Mouse (Mus musculus) heart, embryonic 12.5 days (tissue): Measurements from ENCODE around the gene Cntn5. TPM values are rescaled to one million over a fixed set of nuclear protein-coding genes. Genes with fewer than 3 reads are reported as not detected.

Experiments
- ATAC-seq: fragments of 200-750 bp; cut with Nextera tagmentation; 2 replicates; pipeline ENCODE4 v1.8.0; 2017; ENCODE audit warnings: moderate TSS enrichment, moderate library complexity; ENCODE audit not compliant: insufficient number of reproducible peaks, low FRiP score
- H3K27ac ChIP-seq: fragments of 300-500 bp; sonication (generic); 2 replicates; pipeline ENCODE4 v1.5.1; 2016; ENCODE audit warnings: mild to moderate bottlenecking, moderate library complexity; ENCODE audit not compliant: poor library complexity, severe bottlenecking
- H3K27me3 ChIP-seq: fragments of 300-500 bp; sonication (generic); replicated peaks from 2 replicates; pipeline ENCODE4 v1.6.1; 2016; ENCODE audit warnings: mild to moderate bottlenecking, moderate library complexity
- H3K36me3 ChIP-seq: fragments of 300-500 bp; sonication (generic); 2 replicates; pipeline ENCODE4 v1.6.1; 2016; ENCODE audit warnings: mild to moderate bottlenecking, moderate library complexity
- H3K4me1 ChIP-seq: fragments of 300-500 bp; sonication (generic); replicated peaks from 2 replicates; pipeline ENCODE4 v1.6.1; 2016; ENCODE audit warnings: mild to moderate bottlenecking
- H3K4me2 ChIP-seq: fragments of 300-500 bp; sonication (generic); 2 replicates; pipeline ENCODE4 v1.6.1; 2016; ENCODE audit warnings: mild to moderate bottlenecking, moderate library complexity
- H3K4me3 ChIP-seq: fragments of 300-500 bp; sonication (generic); 2 replicates; pipeline ENCODE4 v1.5.1; 2016; ENCODE audit warnings: mild to moderate bottlenecking
- H3K9ac ChIP-seq: fragments of 300-500 bp; sonication (generic); 2 replicates; pipeline ENCODE4 v1.6.1; 2016; ENCODE audit warnings: mild to moderate bottlenecking, moderate library complexity
- H3K9me3 ChIP-seq: fragments of 300-500 bp; sonication (generic); replicated peaks from 2 replicates; pipeline ENCODE4 v1.6.1; 2016; ENCODE audit warnings: mild to moderate bottlenecking, moderate library complexity
- WGBS: fragments of 180-500 bp; shearing (Covaris S2); methylation state at CpG from one replicate; pipeline ENCODE4 v1.1.7; 2016; 5-methylcytosine and 5-hydroxymethylcytosine counted together
- polyA plus RNA-seq: library from polyadenylated mRNA; unstranded; fragments of >200 nt; fragmentation: Nextera tagmentation; extraction: Ambion mirVana; gene quantifications from 2 replicates; pipeline ENCODE4 v1.2.1, GENCODE M21; 2016

Cntn5 gene
- polyA plus RNA-seq, 1 experiment from 2014 or later: not detected

GRCm38 (mm10) chr9:10044969-10045789, 859.4 kb downstream of the Cntn5 start:
- Histone ChIP-seq H3K4me1 (no peaks in the 10 kb centered on the region), H3K27me3 (no peaks in the 10 kb centered on the region), H3K27ac (no peak overlapping the region), H3K9me3 (no peaks in the 10 kb centered on the region), H3K4me3 (no peak overlapping the region), H3K4me2 (no peak overlapping the region), H3K36me3 (no peaks in the 10 kb centered on the region), H3K9ac (no peak overlapping the region)
- ATAC-seq: no peak
- WGBS: 81% methylated on average over 4 of the region's 4 CpGs

GRCm38 (mm10) chr9:10043001-10043400, 861.6 kb downstream of the Cntn5 start:
- H3K9me3 ChIP-seq: no peaks in the 10 kb centered on the region
- WGBS: 76% methylated on average over 3 of the region's 3 CpGs

GRCm38 (mm10) chr9:10015129-10015528, 889.4 kb downstream of the Cntn5 start:
- no peak overlapping the region for H3K4me3 ChIP-seq
- no peak for ATAC-seq
- 80% methylated on average over 3 of the region's 3 CpGs for WGBS

More at GRCm38 (mm10) chr9:10043001-10043400, 861.6 kb downstream of the Cntn5 start:
- no peak overlapping the region for H3K4me2 ChIP-seq
- H3K4me1 ChIP-seq: no peaks in the 10 kb centered on the region
- no peak overlapping the region for H3K9ac ChIP-seq
- ATAC-seq: no peak
- no peak overlapping the region for H3K27ac ChIP-seq
- no peak overlapping the region for H3K4me3 ChIP-seq
- no peaks in the 10 kb centered on the region for H3K27me3 ChIP-seq
- H3K36me3 ChIP-seq: no peaks in the 10 kb centered on the region

GRCm38 (mm10) chr9:9984028-9984427, 920.5 kb downstream of the Cntn5 start:
- 81% methylated on average over 8 of the region's 8 CpGs for WGBS
- ATAC-seq: no peak
- Histone ChIP-seq H3K27ac (no peak overlapping the region), H3K9me3 (no peaks in the 10 kb centered on the region), H3K36me3 (no peaks in the 10 kb centered on the region), H3K4me2 (no peak overlapping the region), H3K4me3 (no peak overlapping the region), H3K4me1 (no peaks in the 10 kb centered on the region), H3K27me3 (no peaks in the 10 kb centered on the region), H3K9ac (no peak overlapping the region)

More at GRCm38 (mm10) chr9:10015129-10015528, 889.4 kb downstream of the Cntn5 start:
- no peak overlapping the region for H3K27ac ChIP-seq
- H3K9me3 ChIP-seq: no peaks in the 10 kb centered on the region
- no peaks in the 10 kb centered on the region for H3K27me3 ChIP-seq
- H3K9ac ChIP-seq: no peak overlapping the region
- H3K4me2 ChIP-seq: no peak overlapping the region
- no peaks in the 10 kb centered on the region for H3K4me1 ChIP-seq
- H3K36me3 ChIP-seq: no peaks in the 10 kb centered on the region

- 62% methylated on average over 2 of the region's 2 CpGs for WGBS
- no peak for ATAC-seq
- no peak overlapping the region for H3K4me3 ChIP-seq
- H3K36me3 ChIP-seq: no peaks in the 10 kb centered on the region
- no peak overlapping the region for H3K9ac ChIP-seq
- H3K9me3 ChIP-seq: no peaks in the 10 kb centered on the region
- H3K27ac ChIP-seq: no peak overlapping the region
- H3K4me2 ChIP-seq: no peak overlapping the region
- H3K4me1 ChIP-seq: no peaks in the 10 kb centered on the region
- no peaks in the 10 kb centered on the region for H3K27me3 ChIP-seq
These were observed 921.4 kb downstream of the Cntn5 start for GRCm38 (mm10) chr9:9983220-9983619.

GRCm38 (mm10) chr9:9965370-9965769, 939.2 kb downstream of the Cntn5 start:
- H3K27ac ChIP-seq: no peak overlapping the region
- no peak overlapping the region for H3K4me2 ChIP-seq
- no peak overlapping the region for H3K4me3 ChIP-seq
- WGBS: 92% methylated on average over 4 of the region's 4 CpGs
- H3K4me1 ChIP-seq: no peaks in the 10 kb centered on the region
- H3K27me3 ChIP-seq: no peaks in the 10 kb centered on the region
- H3K9me3 ChIP-seq: no peaks in the 10 kb centered on the region
- no peak for ATAC-seq
- H3K9ac ChIP-seq: no peak overlapping the region
- H3K36me3 ChIP-seq: no peaks in the 10 kb centered on the region

- no peaks in the 10 kb centered on the region for H3K9me3 ChIP-seq
- no peaks in the 10 kb centered on the region for H3K4me1 ChIP-seq
- H3K9ac ChIP-seq: no peak overlapping the region
- ATAC-seq: no peak
- no peak overlapping the region for H3K4me3 ChIP-seq
- no peaks in the 10 kb centered on the region for H3K36me3 ChIP-seq
- H3K27me3 ChIP-seq: no peaks in the 10 kb centered on the region
- H3K27ac ChIP-seq: no peak overlapping the region
- H3K4me2 ChIP-seq: no peak overlapping the region
These were observed 943.9 kb downstream of the Cntn5 start for GRCm38 (mm10) chr9:9960610-9961172.

- H3K4me2 ChIP-seq: no peak overlapping the region
- H3K9me3 ChIP-seq: no peaks in the 10 kb centered on the region
- no peaks in the 10 kb centered on the region for H3K27me3 ChIP-seq
- H3K36me3 ChIP-seq: no peaks in the 10 kb centered on the region
- 42% methylated on average over 3 of the region's 3 CpGs for WGBS
- no peak overlapping the region for H3K9ac ChIP-seq
- no peak for ATAC-seq
- H3K4me3 ChIP-seq: no peak overlapping the region
- H3K4me1 ChIP-seq: no peaks in the 10 kb centered on the region; the same call in 1 of the 2 replicates
- H3K27ac ChIP-seq: no peak overlapping the region
These were observed 955.2 kb downstream of the Cntn5 start for GRCm38 (mm10) chr9:9949346-9949745.

GRCm38 (mm10) chr9:9944872-9945271, 959.7 kb downstream of the Cntn5 start:
- Histone ChIP-seq H3K4me1 (no peaks in the 10 kb centered on the region; the same call in 1 of the 2 replicates), H3K4me2 (no peak overlapping the region), H3K36me3 (no peaks in the 10 kb centered on the region), H3K27me3 (no peaks in the 10 kb centered on the region), H3K4me3 (no peak overlapping the region), H3K27ac (no peak overlapping the region), H3K9ac (no peak overlapping the region), H3K9me3 (no peaks in the 10 kb centered on the region)
- WGBS: 65% methylated on average over 1 of the region's 1 CpGs
- no peak for ATAC-seq

GRCm38 (mm10) chr9:9937444-9938436, 966.8 kb downstream of the Cntn5 start:
- Histone ChIP-seq H3K27me3 (no peaks in the 10 kb centered on the region), H3K4me1 (no peaks in the 10 kb centered on the region), H3K36me3 (no peaks in the 10 kb centered on the region), H3K9ac (no peak overlapping the region), H3K27ac (no peak overlapping the region), H3K4me2 (no peak overlapping the region), H3K4me3 (no peak overlapping the region), H3K9me3 (no peaks in the 10 kb centered on the region)
- ATAC-seq: no peak
- 88% methylated on average over 1 of the region's 1 CpGs for WGBS

GRCm38 (mm10) chr9:9920580-9920979, 984.0 kb downstream of the Cntn5 start:
- Histone ChIP-seq H3K4me3 (no peak overlapping the region), H3K27ac (no peak overlapping the region), H3K4me2 (no peak overlapping the region), H3K9me3 (peaks cover 10% of the 10 kb centered on the region; the same call in 1 of the 2 replicates), H3K27me3 (no peaks in the 10 kb centered on the region), H3K4me1 (no peaks in the 10 kb centered on the region), H3K36me3 (no peaks in the 10 kb centered on the region), H3K9ac (no peak overlapping the region)
- 89% methylated on average over 3 of the region's 3 CpGs for WGBS
- ATAC-seq: no peak
